In the genomic region with DNA sequence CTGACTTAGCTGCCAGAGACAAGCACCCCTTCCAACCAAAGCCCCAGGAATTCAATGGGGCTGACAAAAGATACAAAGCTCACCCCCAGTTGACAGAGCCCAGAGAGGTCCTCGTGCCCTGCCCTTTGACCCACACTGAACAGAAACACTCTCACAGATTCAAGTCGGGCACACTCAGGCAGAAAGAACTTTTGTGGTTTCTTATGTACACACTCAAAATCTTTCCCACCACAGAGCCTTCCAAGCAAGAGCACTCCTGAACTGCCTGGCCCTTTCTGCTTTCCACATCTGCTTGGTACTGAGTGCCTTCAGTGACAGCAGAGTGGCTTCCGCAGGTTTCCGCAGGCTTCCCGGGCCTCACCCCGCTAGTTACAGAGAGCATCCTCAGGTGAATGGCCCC, we compare ENCODE assay signal across 23 mouse cellular contexts. TPM values are rescaled to one million over a fixed set of nuclear protein-coding genes. Genes with fewer than 3 reads are reported as not detected.
DNase-seq lines count a peak whose midpoint lies in the region; ATAC-seq and TF ChIP-seq lines count a peak whose summit lies in the region.
"Had no signal": no experiment of that assay in that cellular context is flagged by ENCODE, and none has a peak within 500 bp of the region (broad histone marks: within the 10 kb centered on the region; RNA-seq: fewer than 3 reads in every experiment).

No protein-coding gene starts in this region.

- no peak overlapping the region for H3K4me3 ChIP-seq in lung, postnatal 0 days (ENCODE audit: low read depth, low read length)
- H3K4me3 ChIP-seq: embryonic facial prominence, embryonic 10.5 days; embryonic facial prominence, embryonic 12.5 days; forebrain, embryonic 13.5 days; forebrain, embryonic 15.5 days had no signal

- peak; percentile 51 to 59 for DNase-seq in lung, adult 18-20 months
- DNase-seq in lung, postnatal 10 days, result no peak
- peak; percentile 86 for DNase-seq in lung, postnatal 0 days (ENCODE audit: low spot score)
- no peak for DNase-seq in lung, postnatal 4 days
- DNase-seq in lung, postnatal 36 days, result peak; percentile 59
- DNase-seq: adrenal gland, adult 8-10 months; adrenal gland, postnatal 14 days; adrenal gland, postnatal 36 days; B cell, adult 2 months; cerebellum, adult 11-12 months; cerebellum, adult 2 months; cerebellum, adult 9-10 months; cerebellum, postnatal 10 days; cerebellum, postnatal 25 days had no signal

- H3K9ac ChIP-seq in lung, postnatal 0 days (replicated peaks; ENCODE audit: low read depth), result no peak overlapping the region
- H3K9ac ChIP-seq: embryonic facial prominence, embryonic 12.5 days; forebrain, embryonic 13.5 days; forebrain, embryonic 15.5 days had no signal

- no peak overlapping the region for H3K27ac ChIP-seq in lung, postnatal 0 days (ENCODE audit: low read length)
- H3K27ac ChIP-seq: embryonic facial prominence, embryonic 10.5 days; embryonic facial prominence, embryonic 12.5 days; forebrain, embryonic 13.5 days; forebrain, embryonic 15.5 days had no signal

- H3K27me3 ChIP-seq in lung, postnatal 0 days (replicated peaks; ENCODE audit: insufficient read depth, low read length), result no peaks in the 10 kb centered on the region
- H3K27me3 ChIP-seq: CH12.LX; embryonic facial prominence, embryonic 12.5 days; forebrain, embryonic 13.5 days; forebrain, embryonic 15.5 days; Patski had no signal

- TF ChIP-seq EP300 in lung, postnatal 0 days (IDR thresholded peaks at IDR 0.05), result peak; percentile 67; the same call in 1 of the 2 replicates

- H3K36me3 ChIP-seq in lung, postnatal 0 days (ENCODE audit: insufficient read depth, low read length), result peaks cover 33% of the 10 kb centered on the region

- H3K4me2 ChIP-seq in lung, postnatal 0 days (replicated peaks; ENCODE audit: low read depth, low read length), result no peak overlapping the region
- H3K4me2 ChIP-seq: embryonic facial prominence, embryonic 12.5 days; forebrain, embryonic 13.5 days; forebrain, embryonic 15.5 days had no signal

- no peak for TF ChIP-seq CTCF in lung, postnatal 0 days (IDR thresholded peaks at IDR 0.05)

- ATAC-seq in lung, postnatal 0 days, result peak; percentile 77
- ATAC-seq: activated CD4-positive, CD25-positive, alpha-beta regulatory T cell, adult 4 months; CD4-positive, CD25-positive, alpha-beta regulatory T cell, adult 4 months; forebrain, embryonic 13.5 days; forebrain, embryonic 15.5 days; Patski had no signal

- no peaks in the 10 kb centered on the region for H3K4me1 ChIP-seq in lung, postnatal 0 days (ENCODE audit: insufficient read depth, low read depth, low read length)
- H3K4me1 ChIP-seq: embryonic facial prominence, embryonic 10.5 days; embryonic facial prominence, embryonic 12.5 days; forebrain, embryonic 15.5 days had no signal

- 65% methylated on average over 6 of the region's 6 CpGs for WGBS in lung, postnatal 0 days

- H3K9me3 ChIP-seq in lung, postnatal 0 days (ENCODE audit: low read length), result no peaks in the 10 kb centered on the region
- H3K9me3 ChIP-seq: embryonic facial prominence, embryonic 10.5 days; embryonic facial prominence, embryonic 12.5 days; forebrain, embryonic 13.5 days; forebrain, embryonic 15.5 days; G1E had no signal

RNA-seq across cellular contexts. Expression of gene Fam168b, which starts 27.0 kb away (rescaled TPM):
- polyA plus RNA-seq in lung, postnatal 0 days (2015; fragmentation: Nextera tagmentation; extraction: Ambion mirVana), result 29.3 and 31.8 TPM in 2 replicates

RNA-seq across cellular contexts. Expression of gene Plekhb2, which starts 33.9 kb away (rescaled TPM):
- 71.1 and 79.8 TPM in 2 replicates for polyA plus RNA-seq in lung, postnatal 0 days (2015; fragmentation: Nextera tagmentation; extraction: Ambion mirVana)

Comparison
In these comparisons a context has a peak if more than half of its experiments do, and no peak if none do; other contexts are left out.
1. DNase-seq: peak in lung, adult 18-20 months (2 of 2), lung, postnatal 0 days (single experiment) and lung, postnatal 36 days (single experiment); none in lung, postnatal 10 days (single experiment) and lung, postnatal 4 days (0 of 2).